Mouse (Mus musculus) embryonic stem cell, embryonic (primary cell): ENCODE data around the gene Hoxa10.

Experiments used
- CTCF ChIA-PET, 4 experiments: fragments of 300-600 bp in 2 of 4; fragments of 350-600 bp in 2 of 4; sonication (Branson Sonifier 250); formaldehyde crosslinking; loops; one replicate each; lab custom pipeline; 2022; ENCODE audit warnings: inconsistent platforms in 2 of 4; lab: Charles Lee
- POLR2A ChIA-PET, 4 experiments: fragments of 300-600 bp in 2 of 4; fragments of 350-600 bp in 2 of 4; sonication (Branson Sonifier 250); formaldehyde crosslinking; loops; one replicate each; lab custom pipeline; 2022; ENCODE audit warnings: antibody characterized with exemption in 4 of 4, inconsistent platforms in 1 of 4; lab: Charles Lee

Hoxa10 gene

GRCm38 (mm10) chr6:52240389-52241000 is at the start of gene Hoxa10:
TSS of gene Hoxa10 (minus strand) at chr6:52240854.
- CTCF ChIA-PET: interaction anchor here (0.5 to 1.8 kb wide), 47 partner anchors 10 to 1554 kb away, joined by 3 to 14 read pairs (median 4); partner anchors contain the start of genes Hoxa7 (in 3 of the 4), Hoxa13 (in 2 of the 4), 5730596B20Rik (in 1 of the 4) and Evx1 (in 1 of the 4)
- POLR2A ChIA-PET: interaction anchor here in 3 of 4 experiments (0.6 to 1.8 kb wide), 11 partner anchors 15 to 730 kb away, joined by 3 to 7 read pairs (median 3); partner anchors contain the start of genes Hoxa1 (in 1 of the 3) and Hoxa7 (in 1 of the 3)

GRCm38 (mm10) chr6:52290186-52290585 is 49.5 kb upstream of the Hoxa10 start:
- ChIA-PET POLR2A (no interaction called here), CTCF (interaction anchor here in 2 of 4 experiments (0.7 to 2.6 kb wide), 2 partner anchors 33 to 665 kb away, joined by 3 to 6 read pairs; no protein-coding TSS in a partner anchor)

GRCm38 (mm10) chr6:52283896-52284295 is 43.2 kb upstream of the Hoxa10 start:
- ChIA-PET POLR2A (no interaction called here), CTCF (no interaction called here)

GRCm38 (mm10) chr6:52281084-52281483 is 40.4 kb upstream of the Hoxa10 start:
- ChIA-PET CTCF (interaction anchor here in 1 of 4 experiments (0.9 to 1.2 kb wide), 2 partner anchors 24 to 689 kb away, joined by 3 read pairs; no protein-coding TSS in a partner anchor), POLR2A (interaction anchor here in 1 of 4 experiments (2.0 kb wide), 1 partner anchor 21 kb away, joined by 4 read pairs; the partner anchor contains the start of gene Hoxa13)

GRCm38 (mm10) chr6:52276920-52277319 is 36.3 kb upstream of the Hoxa10 start:
- ChIA-PET POLR2A (interaction anchor here in 1 of 4 experiments (1.7 kb wide), 1 partner anchor 16 kb away, joined by 4 read pairs; no protein-coding TSS in a partner anchor), CTCF (interaction anchor here in 2 of 4 experiments (0.6 kb wide), 2 partner anchors 35 to 649 kb away, joined by 3 read pairs; no protein-coding TSS in a partner anchor)

GRCm38 (mm10) chr6:52276382-52276781 is 35.7 kb upstream of the Hoxa10 start:
- POLR2A ChIA-PET: interaction anchor here in 1 of 4 experiments (1.7 kb wide), 1 partner anchor 17 kb away, joined by 4 read pairs; no protein-coding TSS in a partner anchor
- CTCF ChIA-PET: interaction anchor here in 1 of 4 experiments (0.7 kb wide), 1 partner anchor 36 kb away, joined by 3 read pairs; no protein-coding TSS in a partner anchor

- ChIA-PET CTCF (interaction anchor here in 1 of 4 experiments (0.7 kb wide), 1 partner anchor 37 kb away, joined by 3 read pairs; no protein-coding TSS in a partner anchor), POLR2A (interaction anchor here in 2 of 4 experiments (0.5 to 0.7 kb wide), 4 partner anchors 153 to 625 kb away, joined by 3 to 8 read pairs (median 5); no protein-coding TSS in a partner anchor)
Measured at GRCm38 (mm10) chr6:52275563-52276280, 35.1 kb upstream of the Hoxa10 start.

GRCm38 (mm10) chr6:52274576-52274975 is 33.9 kb upstream of the Hoxa10 start:
- ChIA-PET POLR2A (interaction anchor here in 2 of 4 experiments (0.7 to 1.0 kb wide), 3 partner anchors 11 to 550 kb away, joined by 3 to 4 read pairs (median 4); no protein-coding TSS in a partner anchor), CTCF (interaction anchor here in 1 of 4 experiments (1.1 kb wide), 1 partner anchor 545 kb away, joined by 3 read pairs; no protein-coding TSS in a partner anchor)

GRCm38 (mm10) chr6:52273656-52274280 is 33.1 kb upstream of the Hoxa10 start:
- POLR2A ChIA-PET: interaction anchor here in 3 of 4 experiments (0.5 to 1.0 kb wide), 3 partner anchors 11 to 551 kb away, joined by 3 to 4 read pairs (median 3); no protein-coding TSS in a partner anchor
- CTCF ChIA-PET: interaction anchor here in 3 of 4 experiments (0.6 to 1.1 kb wide), 4 partner anchors 8 to 546 kb away, joined by 3 to 4 read pairs (median 3); no protein-coding TSS in a partner anchor

- ChIA-PET POLR2A (no interaction called here), CTCF (interaction anchor here in 3 of 4 experiments (0.6 to 1.1 kb wide), 4 partner anchors 14 to 646 kb away, joined by 3 to 4 read pairs (median 3); no protein-coding TSS in a partner anchor)
Measured at GRCm38 (mm10) chr6:52272766-52273655, 32.4 kb upstream of the Hoxa10 start.

GRCm38 (mm10) chr6:52270494-52271480 is 30.1 kb upstream of the Hoxa10 start:
- POLR2A ChIA-PET: interaction anchor here in 1 of 4 experiments (1.3 kb wide), 1 partner anchor 25 kb away, joined by 3 read pairs; the partner anchor contains the start of gene Hoxa11
- CTCF ChIA-PET: interaction anchor here in 3 of 4 experiments (0.7 to 1.3 kb wide), 4 partner anchors 11 to 648 kb away, joined by 3 to 5 read pairs (median 4); no protein-coding TSS in a partner anchor

- CTCF ChIA-PET: interaction anchor here in 3 of 4 experiments (0.6 to 1.3 kb wide), 4 partner anchors 12 to 85 kb away, joined by 3 to 5 read pairs (median 3); partner anchors contain the start of gene Hoxa10 (in 1 of the 3)
- POLR2A ChIA-PET: interaction anchor here in 1 of 4 experiments (1.5 kb wide), 1 partner anchor 35 kb away, joined by 4 read pairs; no protein-coding TSS in a partner anchor
Measured at GRCm38 (mm10) chr6:52268756-52269155, 28.1 kb upstream of the Hoxa10 start.

GRCm38 (mm10) chr6:52268341-52268740 is 27.7 kb upstream of the Hoxa10 start:
- POLR2A ChIA-PET: interaction anchor here in 1 of 4 experiments (1.5 kb wide), 1 partner anchor 35 kb away, joined by 4 read pairs; no protein-coding TSS in a partner anchor

GRCm38 (mm10) chr6:52267691-52268090 is 27.0 kb upstream of the Hoxa10 start:
- ChIA-PET POLR2A (no interaction called here), CTCF (no interaction called here)

More at GRCm38 (mm10) chr6:52268341-52268740, 27.7 kb upstream of the Hoxa10 start:
- CTCF ChIA-PET: interaction anchor here in 3 of 4 experiments (0.6 to 1.3 kb wide), 4 partner anchors 11 to 84 kb away, joined by 3 to 5 read pairs (median 3); partner anchors contain the start of gene Hoxa10 (in 1 of the 3)

- POLR2A ChIA-PET: no interaction called here
- CTCF ChIA-PET: interaction anchor here in 3 of 4 experiments (0.8 to 1.5 kb wide), 3 partner anchors 10 to 715 kb away, joined by 3 to 5 read pairs (median 3); no protein-coding TSS in a partner anchor
Measured at GRCm38 (mm10) chr6:52267221-52267620, 26.6 kb upstream of the Hoxa10 start.
